Mouse (Mus musculus): Measurements from ENCODE around the gene Stx16. TPM values are rescaled to one million over a fixed set of nuclear protein-coding genes. Genes with fewer than 3 reads are reported as not detected.

The Stx16 gene
- polyA plus RNA-seq, 1 experiment from 2014 or later = 11.8 TPM

GRCm38 (mm10) chr2:174058316-174058939 lies 17.7 kb upstream of the Stx16 start:
- no peaks in the 10 kb centered on the region for H3K36me3 ChIP-seq (ENCODE audit: insufficient read depth, low read length)
- 81% methylated on average over 8 of the region's 8 CpGs for WGBS
- H3K27me3 ChIP-seq (ENCODE audit: insufficient read depth, low read length) = no peaks in the 10 kb centered on the region
- no peak overlapping the region for H3K9ac ChIP-seq (replicated peaks; ENCODE audit: low read length)
- H3K9me3 ChIP-seq (ENCODE audit: low read length) = no peaks in the 10 kb centered on the region
- ATAC-seq (ENCODE audit: low FRiP score, low TSS enrichment) = no peak
- H3K4me3 ChIP-seq (ENCODE audit: low read length) = no peak overlapping the region
- H3K4me1 ChIP-seq (ENCODE audit: insufficient read depth, low read length) = no peaks in the 10 kb centered on the region
- H3K4me2 ChIP-seq (replicated peaks; ENCODE audit: low read depth, low read length) = no peak overlapping the region
- no peak overlapping the region for H3K27ac ChIP-seq (ENCODE audit: low read length)

- H3K9me3 ChIP-seq (ENCODE audit: low read length) = no peaks in the 10 kb centered on the region
- no peak overlapping the region for H3K4me3 ChIP-seq (ENCODE audit: low read length)
- H3K9ac ChIP-seq (replicated peaks; ENCODE audit: low read length) = no peak overlapping the region
- no peaks in the 10 kb centered on the region for H3K4me1 ChIP-seq (ENCODE audit: insufficient read depth, low read length)
- WGBS = 89% methylated on average over 13 of the region's 13 CpGs
- no peak for ATAC-seq (ENCODE audit: low FRiP score, low TSS enrichment)
- no peaks in the 10 kb centered on the region for H3K36me3 ChIP-seq (ENCODE audit: insufficient read depth, low read length)
- no peak overlapping the region for H3K4me2 ChIP-seq (replicated peaks; ENCODE audit: low read depth, low read length)
- no peaks in the 10 kb centered on the region for H3K27me3 ChIP-seq (ENCODE audit: insufficient read depth, low read length)
- H3K27ac ChIP-seq (ENCODE audit: low read length) = no peak overlapping the region
These were observed 16.3 kb upstream of the Stx16 start for GRCm38 (mm10) chr2:174059591-174060385.

GRCm38 (mm10) chr2:174061219-174061618 lies 14.9 kb upstream of the Stx16 start:
- no peak overlapping the region for H3K4me2 ChIP-seq (replicated peaks; ENCODE audit: low read depth, low read length)
- no peaks in the 10 kb centered on the region for H3K4me1 ChIP-seq (ENCODE audit: insufficient read depth, low read length)
- WGBS = 55% methylated on average over 2 of the region's 2 CpGs
- no peaks in the 10 kb centered on the region for H3K9me3 ChIP-seq (ENCODE audit: low read length)
- no peak overlapping the region for H3K9ac ChIP-seq (replicated peaks; ENCODE audit: low read length)
- H3K36me3 ChIP-seq (ENCODE audit: insufficient read depth, low read length) = no peaks in the 10 kb centered on the region
- H3K4me3 ChIP-seq (ENCODE audit: low read length) = no peak overlapping the region
- no peak overlapping the region for H3K27ac ChIP-seq (ENCODE audit: low read length)
- ATAC-seq (ENCODE audit: low FRiP score, low TSS enrichment) = no peak
- no peaks in the 10 kb centered on the region for H3K27me3 ChIP-seq (ENCODE audit: insufficient read depth, low read length)

GRCm38 (mm10) chr2:174063074-174063473 lies 13.0 kb upstream of the Stx16 start:
- 62% methylated on average over 6 of the region's 6 CpGs for WGBS
- H3K4me1 ChIP-seq (ENCODE audit: insufficient read depth, low read length) = no peaks in the 10 kb centered on the region
- H3K4me2 ChIP-seq (replicated peaks; ENCODE audit: low read depth, low read length) = no peak overlapping the region
- no peaks in the 10 kb centered on the region for H3K27me3 ChIP-seq (ENCODE audit: insufficient read depth, low read length)
- no peak for ATAC-seq (ENCODE audit: low FRiP score, low TSS enrichment)
- H3K9ac ChIP-seq (replicated peaks; ENCODE audit: low read length) = no peak overlapping the region
- no peak overlapping the region for H3K4me3 ChIP-seq (ENCODE audit: low read length)
- no peak overlapping the region for H3K27ac ChIP-seq (ENCODE audit: low read length)
- H3K9me3 ChIP-seq (ENCODE audit: low read length) = no peaks in the 10 kb centered on the region
- H3K36me3 ChIP-seq (ENCODE audit: insufficient read depth, low read length) = no peaks in the 10 kb centered on the region

- 41% methylated on average over 9 of the region's 9 CpGs for WGBS
- no peaks in the 10 kb centered on the region for H3K36me3 ChIP-seq (ENCODE audit: insufficient read depth, low read length)
- no peaks in the 10 kb centered on the region for H3K27me3 ChIP-seq (ENCODE audit: insufficient read depth, low read length)
- no peak overlapping the region for H3K9ac ChIP-seq (replicated peaks; ENCODE audit: low read length)
- ATAC-seq (ENCODE audit: low FRiP score, low TSS enrichment) = peak; percentile 46; the same call in 1 of the 2 replicates
- H3K4me3 ChIP-seq (ENCODE audit: low read length) = no peak overlapping the region
- no peaks in the 10 kb centered on the region for H3K9me3 ChIP-seq (ENCODE audit: low read length)
- no peak overlapping the region for H3K27ac ChIP-seq (ENCODE audit: low read length)
- H3K4me2 ChIP-seq (replicated peaks; ENCODE audit: low read depth, low read length) = no peak overlapping the region
- no peaks in the 10 kb centered on the region for H3K4me1 ChIP-seq (ENCODE audit: insufficient read depth, low read length)
These were observed 12.4 kb upstream of the Stx16 start for GRCm38 (mm10) chr2:174063527-174064211.

GRCm38 (mm10) chr2:174067793-174068419 lies 8.2 kb upstream of the Stx16 start:
- H3K4me3 ChIP-seq (ENCODE audit: low read length) = no peak overlapping the region
- no peaks in the 10 kb centered on the region for H3K36me3 ChIP-seq (ENCODE audit: insufficient read depth, low read length)
- no peaks in the 10 kb centered on the region for H3K27me3 ChIP-seq (ENCODE audit: insufficient read depth, low read length)
- H3K9me3 ChIP-seq (ENCODE audit: low read length) = no peaks in the 10 kb centered on the region
- no peak overlapping the region for H3K27ac ChIP-seq (ENCODE audit: low read length)
- no peak for ATAC-seq (ENCODE audit: low FRiP score, low TSS enrichment)
- H3K4me2 ChIP-seq (replicated peaks; ENCODE audit: low read depth, low read length) = no peak overlapping the region
- H3K4me1 ChIP-seq (ENCODE audit: insufficient read depth, low read length) = no peaks in the 10 kb centered on the region
- 55% methylated on average over 6 of the region's 6 CpGs for WGBS
- H3K9ac ChIP-seq (replicated peaks; ENCODE audit: low read length) = no peak overlapping the region

- H3K4me1 ChIP-seq (ENCODE audit: insufficient read depth, low read length) = peaks cover 9% of the 10 kb centered on the region
- no peak overlapping the region for H3K4me3 ChIP-seq (ENCODE audit: low read length)
- WGBS = 67% methylated on average over 3 of the region's 3 CpGs
- H3K9ac ChIP-seq (replicated peaks; ENCODE audit: low read length) = no peak overlapping the region
- no peaks in the 10 kb centered on the region for H3K36me3 ChIP-seq (ENCODE audit: insufficient read depth, low read length)
- no peak for ATAC-seq (ENCODE audit: low FRiP score, low TSS enrichment)
- no peak overlapping the region for H3K4me2 ChIP-seq (replicated peaks; ENCODE audit: low read depth, low read length)
- no peaks in the 10 kb centered on the region for H3K9me3 ChIP-seq (ENCODE audit: low read length)
- H3K27ac ChIP-seq (ENCODE audit: low read length) = no peak overlapping the region
- H3K27me3 ChIP-seq (ENCODE audit: insufficient read depth, low read length) = no peaks in the 10 kb centered on the region
These were observed 6.5 kb upstream of the Stx16 start for GRCm38 (mm10) chr2:174069532-174070049.

- Histone ChIP-seq H3K4me1 (ENCODE audit: insufficient read depth, low read length) (peaks cover 20% of the 10 kb centered on the region), H3K36me3 (ENCODE audit: insufficient read depth, low read length) (no peaks in the 10 kb centered on the region), H3K9me3 (ENCODE audit: low read length) (no peaks in the 10 kb centered on the region), H3K4me3 (ENCODE audit: low read length) (no peak overlapping the region), H3K4me2 (replicated peaks; ENCODE audit: low read depth, low read length) (no peak overlapping the region), H3K27me3 (ENCODE audit: insufficient read depth, low read length) (no peaks in the 10 kb centered on the region), H3K27ac (ENCODE audit: low read length) (no peak overlapping the region), H3K9ac (replicated peaks; ENCODE audit: low read length) (no peak overlapping the region)
- WGBS = 75% methylated on average over 5 of the region's 5 CpGs
- no peak for ATAC-seq (ENCODE audit: low FRiP score, low TSS enrichment)
These were observed 4.7 kb upstream of the Stx16 start for GRCm38 (mm10) chr2:174071406-174071805.

- Histone ChIP-seq H3K27me3 (ENCODE audit: insufficient read depth, low read length) (no peaks in the 10 kb centered on the region), H3K4me2 (replicated peaks; ENCODE audit: low read depth, low read length) (no peak overlapping the region), H3K4me1 (ENCODE audit: insufficient read depth, low read length) (peaks cover 34% of the 10 kb centered on the region), H3K9ac (replicated peaks; ENCODE audit: low read length) (no peak overlapping the region), H3K27ac (ENCODE audit: low read length) (no peak overlapping the region; the same call in 1 of the 2 replicates), H3K4me3 (ENCODE audit: low read length) (no peak overlapping the region), H3K9me3 (ENCODE audit: low read length) (no peaks in the 10 kb centered on the region), H3K36me3 (ENCODE audit: insufficient read depth, low read length) (no peaks in the 10 kb centered on the region)
- ATAC-seq (ENCODE audit: low FRiP score, low TSS enrichment) = no peak
- 67% methylated on average over 5 of the region's 5 CpGs for WGBS
These were observed 2.8 kb upstream of the Stx16 start for GRCm38 (mm10) chr2:174073156-174073790.
